Mouse (Mus musculus) ES-E14 (cell line): ENCODE data around the gene Btn2a2. TPM values are rescaled to one million over a fixed set of nuclear protein-coding genes. Genes with fewer than 3 reads are reported as not detected.
A peak's percentile ranks its signal among the peaks of the same experiment; 100 is the strongest.

ENCODE experiments used
- DNase-seq: peaks from one replicate; pipeline ENCODE4 v3.0.0-alpha.2; 2013; ENCODE audit warnings: low read depth, low spot score
- H3K27ac ChIP-seq: 2 replicates; pipeline ENCODE4 v1.5.1; 2012; ENCODE audit warnings: low read depth, mild to moderate bottlenecking, low read length, moderate library complexity, mixed read lengths; ENCODE audit not compliant: poor library complexity, insufficient read depth, severe bottlenecking
- H3K36me3 ChIP-seq: 2 replicates; pipeline ENCODE4 v1.6.1; 2012; ENCODE audit warnings: mild to moderate bottlenecking, low read length, moderate library complexity, mixed read lengths; ENCODE audit not compliant: control insufficient read depth, poor library complexity, insufficient read depth, severe bottlenecking
- H3K4me1 ChIP-seq, 2 experiments: fragments of 150-350 bp in 1 of 2; sonication (generic) in 1 of 2; 2 replicates each; pipeline ENCODE4 v1.6.1; 2012; ENCODE audit warnings: low read length in 2 of 2, mild to moderate bottlenecking in 1 of 2, mixed read lengths in 1 of 2; ENCODE audit not compliant: control insufficient read depth in 2 of 2, insufficient read depth in 2 of 2, poor library complexity in 1 of 2
- H3K4me3 ChIP-seq, 2 experiments: fragments of 150-350 bp in 1 of 2; sonication (generic) in 1 of 2; 2 replicates each; pipeline ENCODE4 v1.5.1; 2012; ENCODE audit warnings: low read length in 2 of 2, low read depth in 1 of 2, mild to moderate bottlenecking in 1 of 2, mixed read lengths in 1 of 2; ENCODE audit not compliant: insufficient read depth in 1 of 2, poor library complexity in 1 of 2, severe bottlenecking in 1 of 2
- H3K9ac ChIP-seq: 2 replicates; pipeline ENCODE4 v1.6.1; 2012; ENCODE audit warnings: low read depth, mild to moderate bottlenecking, low read length, mixed read lengths; ENCODE audit not compliant: poor library complexity, insufficient read depth, severe bottlenecking
- H3K9me3 ChIP-seq: fragments of 150-350 bp; sonication (generic); 2 replicates; pipeline ENCODE4 v1.6.1; 2012; ENCODE audit warnings: low read depth, mild to moderate bottlenecking, low read length; ENCODE audit not compliant: control insufficient read depth, insufficient read depth
- CHD2 ChIP-seq: IDR thresholded peaks from 2 replicates; pipeline ENCODE4 v1.6.1; 2014; ENCODE audit warnings: mild to moderate bottlenecking, low read depth, low read length, inconsistent platforms
- HCFC1 ChIP-seq: IDR thresholded peaks from 2 replicates; pipeline ENCODE4 v1.6.1; 2012; ENCODE audit warnings: low read length, inconsistent platforms, borderline replicate concordance; ENCODE audit not compliant: insufficient read depth
- MAFK ChIP-seq: IDR thresholded peaks from 2 replicates; pipeline ENCODE4 v1.6.1; 2014; ENCODE audit warnings: mild to moderate bottlenecking, low read depth, low read length, inconsistent platforms; ENCODE audit not compliant: insufficient read depth
- ZC3H11A ChIP-seq: IDR thresholded peaks from 2 replicates; pipeline ENCODE4 v1.6.1; 2012; ENCODE audit warnings: low read depth, mild to moderate bottlenecking, inconsistent platforms, low read length, borderline replicate concordance
- ZNF384 ChIP-seq: IDR thresholded peaks from 2 replicates; pipeline ENCODE4 v1.6.1; 2012; ENCODE audit warnings: low read depth, low read length, inconsistent platforms
- in situ Hi-C, 2 experiments: fragments of 600-800 bp; cut with MboI; formaldehyde crosslinking; loops; one replicate each; pipeline ENCODE4 v1.15.1; 2025; ENCODE audit warnings: low sequenced_read_pairs in 2 of 2, inconsistent platforms in 1 of 2; ENCODE audit not compliant: unreplicated experiment in 2 of 2
- total RNA-seq: library from RNA; depleted of rRNA; stranded (reverse); fragments of 300-350 nt; gene quantifications from 2 replicates; pipeline ENCODE4 v1.2.3, GENCODE M21; 2012; rRNA removed

The Btn2a2 gene
- total RNA-seq, 1 experiment, result 1.5 TPM

- H3K9ac ChIP-seq, result peak overlapping the region; percentile 34; the same call in 1 of the 2 replicates
- no peak for DNase-seq
- in situ Hi-C loops, result loop anchor here (5.0 to 25.0 kb wide), 2 partner anchors 86 to 1519 kb away; no protein-coding TSS in a partner anchor
- TF ChIP-seq CHD2, result no peak
- TF ChIP-seq ZC3H11A, result no peak
- TF ChIP-seq ZNF384, result no peak
- peak; percentile 91 for TF ChIP-seq MAFK
- TF ChIP-seq HCFC1, result 0 out of 2 replicates have a peak, but pooled peaks have one; percentile 4
- H3K36me3 ChIP-seq, result no peaks in the 10 kb centered on the region
- H3K27ac ChIP-seq, result no peak overlapping the region; the same call in 1 of the 2 replicates
- no peaks in the 10 kb centered on the region for H3K9me3 ChIP-seq
- peak overlapping the region; percentile 53 to 71 for H3K4me3 ChIP-seq
- 0 out of 4 replicates have a peak, but pooled peaks cover 0 to 2% of the 10 kb centered on the region in 2 experiments for H3K4me1 ChIP-seq
These were observed 57.3 kb downstream of the Btn2a2 start for GRCm38 (mm10) chr13:23431351-23431771.

- DNase-seq, result no peak
- H3K9me3 ChIP-seq, result no peaks in the 10 kb centered on the region
- H3K4me3 ChIP-seq, result peak overlapping the region; percentile 71 to 75
- H3K36me3 ChIP-seq, result no peaks in the 10 kb centered on the region
- H3K27ac ChIP-seq, result peak overlapping the region; percentile 37; the same call in 1 of the 2 replicates
- H3K9ac ChIP-seq, result peak overlapping the region; percentile 62
- 0 out of 4 replicates have a peak, but pooled peaks cover 0 to 2% of the 10 kb centered on the region in 2 experiments for H3K4me1 ChIP-seq
- in situ Hi-C loops, result loop anchor here (5.0 to 25.0 kb wide), 2 partner anchors 87 to 1518 kb away; no protein-coding TSS in a partner anchor
- no peak for TF ChIP-seq MAFK
- no peak for TF ChIP-seq CHD2
- no peak for TF ChIP-seq HCFC1
- no peak for TF ChIP-seq ZNF384
- no peak for TF ChIP-seq ZC3H11A
These were observed 57.9 kb downstream of the Btn2a2 start for GRCm38 (mm10) chr13:23430734-23431133.

- in situ Hi-C loops, result loop anchor here (5.0 to 25.0 kb wide), 2 partner anchors 87 to 1518 kb away; no protein-coding TSS in a partner anchor
- TF ChIP-seq ZC3H11A (no peak), ZNF384 (no peak), CHD2 (no peak), HCFC1 (no peak), MAFK (no peak)
- Histone ChIP-seq H3K4me3 (peak overlapping the region; percentile 71 to 75), H3K4me1 (0 out of 4 replicates have a peak, but pooled peaks cover 0 to 2% of the 10 kb centered on the region in 2 experiments), H3K9ac (no peak overlapping the region; the same call in 1 of the 2 replicates), H3K9me3 (no peaks in the 10 kb centered on the region), H3K36me3 (no peaks in the 10 kb centered on the region), H3K27ac (no peak overlapping the region)
- no peak for DNase-seq
These were observed 58.8 kb downstream of the Btn2a2 start for GRCm38 (mm10) chr13:23429771-23430380.

GRCm38 (mm10) chr13:23428166-23428993 is 60.3 kb downstream of the Btn2a2 start:
- TF ChIP-seq ZC3H11A (no peak), HCFC1 (no peak), ZNF384 (no peak)
- Histone ChIP-seq H3K4me1 (0 out of 4 replicates have a peak, but pooled peaks cover 0 to 2% of the 10 kb centered on the region in 2 experiments), H3K4me3 (no peak overlapping the region), H3K9ac (no peak overlapping the region), H3K9me3 (no peaks in the 10 kb centered on the region), H3K27ac (no peak overlapping the region), H3K36me3 (no peaks in the 10 kb centered on the region)
- DNase-seq, result no peak
- in situ Hi-C loops, result loop anchor here (5.0 to 25.0 kb wide), 2 partner anchors 89 to 1516 kb away; no protein-coding TSS in a partner anchor

Other genes with a start within 250 kb of the Btn2a2 start
- gene Vmn1r223, start 241.7 kb downstream of the Btn2a2 start, total RNA-seq, result not detected in 2 replicates
- gene Zfp322a, start 119.6 kb downstream of the Btn2a2 start, total RNA-seq, result 15.8 and 15.9 TPM in 2 replicates
- 10.5 and 15.5 TPM in 2 replicates for gene Abt1, start 65.0 kb downstream of the Btn2a2 start, total RNA-seq
- 0.11 and 0.62 TPM in 2 replicates for gene Btn1a1, start 23.0 kb downstream of the Btn2a2 start, total RNA-seq
- 2,382 and 2,804 TPM in 2 replicates for gene Hist1h4h, start 42.2 kb upstream of the Btn2a2 start, total RNA-seq
- 1,402 and 1,887 TPM in 2 replicates for gene Hist1h2af, start 45.0 kb upstream of the Btn2a2 start, total RNA-seq
- 436 and 621 TPM in 2 replicates for gene Hist1h3g, start 46.6 kb upstream of the Btn2a2 start, total RNA-seq
- 98.5 and 146 TPM in 2 replicates for gene Hist1h2bh, start 54.5 kb upstream of the Btn2a2 start, total RNA-seq
- 245 and 289 TPM in 2 replicates for gene Hist1h3f, start 55.2 kb upstream of the Btn2a2 start, total RNA-seq
- 1,886 and 2,172 TPM in 2 replicates for gene Hist1h4f, start 62.8 kb upstream of the Btn2a2 start, total RNA-seq
- 68.4 and 97.6 TPM in 2 replicates for gene Hist1h1d, start 64.4 kb upstream of the Btn2a2 start, total RNA-seq
- gene Hist1h3e, start 73.5 kb upstream of the Btn2a2 start, total RNA-seq, result 792 and 864 TPM in 2 replicates
- gene Hist1h2ae, start 82.4 kb upstream of the Btn2a2 start, total RNA-seq, result 587 and 755 TPM in 2 replicates
- gene Hist1h2bg, start 82.5 kb upstream of the Btn2a2 start, total RNA-seq, result 1,383 and 2,074 TPM in 2 replicates
- gene Hist1h2bf, start 85.3 kb upstream of the Btn2a2 start, total RNA-seq, result 677 and 970 TPM in 2 replicates
- gene Hist1h2ad, start 85.5 kb upstream of the Btn2a2 start, total RNA-seq, result 1,000 and 1,148 TPM in 2 replicates
- 80.2 and 103 TPM in 2 replicates for gene Hist1h3d, start 86.9 kb upstream of the Btn2a2 start, total RNA-seq
- 713 and 869 TPM in 2 replicates for gene Hist1h4d, start 92.7 kb upstream of the Btn2a2 start, total RNA-seq
- 119 and 195 TPM in 2 replicates for gene Hist1h2be, start 132.3 kb upstream of the Btn2a2 start, total RNA-seq
- gene Hist1h1e, start 133.7 kb upstream of the Btn2a2 start, total RNA-seq, result 131 and 207 TPM in 2 replicates
- gene Hist1h2ac, start 195.1 kb upstream of the Btn2a2 start, total RNA-seq, result 112 and 141 TPM in 2 replicates
- gene Hist1h2bc, start 195.3 kb upstream of the Btn2a2 start, total RNA-seq, result 355 and 545 TPM in 2 replicates
- 7.7 and 13.3 TPM in 2 replicates for gene Hist1h1t, start 207.0 kb upstream of the Btn2a2 start, total RNA-seq
- gene Hist1h4c, start 209.6 kb upstream of the Btn2a2 start, total RNA-seq, result 326 and 496 TPM in 2 replicates
- 1.1 and 1.5 TPM in 2 replicates for gene Hfe, start 222.0 kb upstream of the Btn2a2 start, total RNA-seq
- 379 and 496 TPM in 2 replicates for gene Hist1h1c, start 250.0 kb upstream of the Btn2a2 start, total RNA-seq